Mouse (Mus musculus) layer of hippocampus, adult 11-12 months (tissue): ENCODE data around the gene Plxna4.

Source experiments
- DNase-seq: peaks from one replicate; pipeline ENCODE4 v3.0.0; 2022; ENCODE audit warnings: low spot score

Gene Plxna4

DNA sequence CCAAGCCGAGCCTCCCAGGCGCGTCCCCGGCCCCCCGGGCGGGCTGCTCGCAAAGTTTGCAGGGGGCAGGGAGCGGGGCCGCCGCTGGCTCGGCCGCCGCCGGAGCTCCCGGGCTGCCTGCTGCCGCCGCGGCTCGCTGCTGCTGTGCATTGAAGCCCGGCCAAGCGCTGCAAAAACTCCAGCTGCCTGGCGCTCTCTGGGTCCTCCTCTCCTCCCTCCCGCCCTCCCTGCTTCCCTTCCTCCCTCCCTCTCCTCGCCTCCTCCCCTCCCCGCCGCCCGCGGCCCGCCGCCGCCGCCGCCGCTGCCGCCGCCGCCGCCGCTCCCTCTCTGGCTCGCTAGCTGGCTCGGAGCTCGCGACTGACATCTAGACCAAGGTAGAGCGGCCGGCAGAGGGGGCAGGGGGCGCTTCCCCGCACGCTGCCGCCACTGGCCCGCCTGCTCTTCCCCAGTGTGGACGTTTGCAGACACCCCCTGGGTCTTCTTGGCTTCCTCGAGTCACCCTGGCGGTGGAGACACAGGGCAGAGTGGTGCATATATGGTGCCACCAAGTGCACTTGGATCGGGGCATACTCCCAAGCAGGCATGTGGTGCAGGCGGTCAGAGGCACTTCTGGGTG, at the start of gene Plxna4:
Plxna4 (minus strand) TSS at position 137 of the 616 bp plus-strand sequence.
- DNase-seq = peak; percentile 78

DNA sequence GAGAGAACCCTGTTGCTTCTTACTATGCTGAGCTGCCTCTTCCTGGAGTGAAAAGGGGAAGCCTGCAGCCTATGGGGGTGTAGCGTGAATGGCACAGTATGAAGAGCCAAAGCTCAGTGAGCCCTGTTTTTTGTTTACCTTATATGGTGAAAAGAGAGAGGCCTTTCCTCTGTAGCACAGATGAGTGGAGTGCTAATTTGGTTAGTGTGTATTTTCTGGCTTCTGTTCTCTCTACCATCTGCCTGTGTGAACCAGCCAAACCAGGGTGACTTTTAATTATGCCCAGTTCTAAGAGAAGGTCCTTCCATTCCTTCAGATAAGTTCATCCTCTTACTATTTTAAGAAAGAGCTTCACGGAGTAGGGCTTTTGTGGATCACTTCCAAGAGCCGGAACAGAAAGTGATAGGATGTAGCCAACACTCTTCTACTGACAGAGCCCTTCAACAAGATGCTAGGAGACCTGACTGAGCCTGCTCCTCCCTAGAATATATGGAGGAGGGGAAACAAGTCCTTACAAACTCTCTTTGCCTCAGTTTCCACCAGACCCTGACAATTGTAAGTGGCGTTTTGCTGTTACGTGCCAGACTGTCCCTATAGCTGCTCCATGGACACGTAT, 49.7 kb upstream of the Plxna4 start:
- peak; percentile 17 for DNase-seq

- DNase-seq = no peak
Observed at GRCm38 (mm10) chr6:32610712-32611111, 22.7 kb upstream of the Plxna4 start.

GRCm38 (mm10) chr6:32606787-32607186, 18.8 kb upstream of the Plxna4 start:
- no peak for DNase-seq

GRCm38 (mm10) chr6:32605581-32605980, 17.6 kb upstream of the Plxna4 start:
- DNase-seq = no peak

- no peak for DNase-seq
Observed at GRCm38 (mm10) chr6:32604901-32605300, 16.9 kb upstream of the Plxna4 start.

GRCm38 (mm10) chr6:32602130-32602529, 14.1 kb upstream of the Plxna4 start:
- DNase-seq = no peak

DNA sequence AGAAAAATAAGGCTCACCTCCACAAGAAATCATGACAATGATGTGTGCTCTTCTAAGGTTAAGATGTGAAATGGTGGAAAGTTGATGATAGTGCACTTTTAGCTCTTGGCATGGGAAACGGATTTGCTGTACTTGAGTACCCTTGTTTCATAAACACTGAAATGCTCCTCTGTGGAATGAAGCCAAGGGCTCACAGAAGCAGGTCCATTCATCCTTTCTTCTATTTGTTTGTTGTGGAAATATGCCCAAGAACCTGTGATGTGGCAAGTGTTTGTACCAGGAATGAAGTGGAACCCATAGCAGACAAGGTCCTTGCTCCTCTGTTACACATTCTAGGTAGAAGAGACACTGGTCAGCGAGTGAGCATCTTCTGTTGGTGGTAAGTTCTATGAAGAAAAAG, 13.3 kb upstream of the Plxna4 start:
- DNase-seq = no peak

- no peak for DNase-seq
Observed at GRCm38 (mm10) chr6:32595591-32595990, 7.6 kb upstream of the Plxna4 start.

DNA sequence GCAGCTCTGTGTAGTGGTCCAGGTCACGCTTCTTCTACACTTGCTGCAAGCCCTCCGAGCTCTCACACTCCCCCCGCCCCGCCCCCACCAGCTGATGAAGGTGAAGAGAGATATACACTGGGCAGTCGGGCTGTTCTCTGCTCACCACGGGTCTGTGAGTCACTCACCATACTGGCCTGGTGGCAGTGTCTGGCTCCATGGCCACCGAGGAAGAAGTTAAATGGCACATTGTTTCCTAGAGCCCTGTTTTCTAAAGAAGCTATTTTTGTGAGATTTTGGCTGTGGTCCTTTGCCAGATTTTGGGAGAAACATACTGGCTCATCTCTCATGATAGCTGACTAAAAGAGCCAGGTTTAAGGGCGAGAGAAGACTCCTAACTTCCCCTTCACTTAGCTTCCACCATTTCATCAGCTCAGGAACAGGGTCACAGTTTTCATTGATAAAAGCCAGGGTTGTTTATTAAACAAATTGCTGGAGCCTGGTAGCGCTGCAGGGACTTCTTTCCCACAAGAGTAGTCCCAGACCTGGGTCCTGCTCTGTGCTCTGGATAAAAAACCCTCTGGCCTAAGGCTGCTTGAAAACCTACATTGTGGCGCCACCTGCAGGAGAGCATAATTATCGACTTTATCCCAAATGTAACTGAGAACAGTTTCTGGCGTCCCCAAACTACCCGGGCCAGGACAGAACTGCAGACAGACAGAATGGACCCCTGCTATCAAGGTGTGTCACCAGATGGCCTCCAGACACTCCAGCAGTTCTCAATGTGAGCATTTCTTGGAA, 3.2 kb upstream of the Plxna4 start:
- DNase-seq = peak; percentile 88

DNA sequence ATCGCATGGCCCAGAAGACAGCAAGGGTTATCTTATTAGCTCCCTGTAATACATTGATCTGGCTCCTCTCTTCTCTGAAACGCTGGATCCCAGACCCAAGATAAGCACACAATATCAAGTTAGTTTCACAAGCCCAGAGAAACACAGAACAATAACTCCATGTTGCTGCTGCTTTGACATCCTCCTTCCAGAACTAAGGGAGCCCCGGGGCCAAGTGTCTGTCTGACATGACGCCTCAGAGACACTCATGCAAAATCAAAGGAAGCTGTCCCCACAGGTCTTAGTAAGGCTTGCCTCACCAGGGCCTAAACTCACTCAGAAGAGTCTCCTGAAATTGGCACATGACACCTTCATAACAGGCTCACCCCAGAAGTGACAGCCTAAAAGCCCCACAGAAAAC, 1.6 kb upstream of the Plxna4 start:
- no peak for DNase-seq

DNA sequence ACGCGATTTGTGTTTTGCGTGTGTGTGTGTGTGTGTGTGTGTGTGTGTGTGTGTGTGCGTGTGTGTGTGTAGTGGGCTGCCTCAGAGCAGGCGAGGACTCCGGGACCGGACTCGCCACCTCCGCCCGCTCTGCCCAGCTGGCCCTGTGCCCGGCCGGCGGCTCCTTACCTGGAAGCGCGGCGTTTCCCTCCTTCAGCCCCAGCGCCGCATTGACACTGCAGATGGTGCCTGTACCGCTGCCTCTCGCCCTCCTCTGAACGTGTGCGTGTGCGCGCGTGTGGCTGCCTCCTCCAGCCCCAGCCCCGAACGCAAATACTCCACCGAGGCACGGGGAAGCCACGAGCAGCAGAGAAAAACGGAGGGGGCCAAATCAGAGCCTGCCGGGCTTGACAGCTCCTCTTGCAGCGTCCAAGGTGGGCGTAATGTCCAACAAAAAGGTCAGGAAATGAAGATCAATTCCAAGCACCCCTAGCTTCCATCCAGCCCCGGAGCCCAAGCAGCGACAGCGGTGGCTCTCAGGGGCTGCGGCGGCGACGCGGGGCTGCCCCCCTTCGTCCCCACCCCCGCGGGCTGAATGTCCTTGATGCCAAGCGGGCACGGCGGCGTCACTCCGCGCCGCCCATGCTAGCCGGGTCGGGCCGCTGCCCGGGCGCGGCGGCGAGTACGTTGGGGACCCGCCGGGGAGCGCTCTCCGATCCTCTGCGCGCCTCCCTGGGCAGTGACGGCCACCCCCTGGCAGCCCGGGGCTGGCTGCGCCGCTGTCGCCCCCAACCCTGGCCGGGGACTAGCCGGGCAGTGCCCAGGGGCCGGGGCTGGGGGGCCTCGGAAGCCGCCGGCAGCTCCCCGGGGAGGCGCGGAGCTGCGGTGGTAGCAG, 619 bp downstream of the Plxna4 start:
- DNase-seq = peak; percentile 70

- DNase-seq = no peak
Observed at GRCm38 (mm10) chr6:32586821-32587135, 1.2 kb downstream of the Plxna4 start.

DNA sequence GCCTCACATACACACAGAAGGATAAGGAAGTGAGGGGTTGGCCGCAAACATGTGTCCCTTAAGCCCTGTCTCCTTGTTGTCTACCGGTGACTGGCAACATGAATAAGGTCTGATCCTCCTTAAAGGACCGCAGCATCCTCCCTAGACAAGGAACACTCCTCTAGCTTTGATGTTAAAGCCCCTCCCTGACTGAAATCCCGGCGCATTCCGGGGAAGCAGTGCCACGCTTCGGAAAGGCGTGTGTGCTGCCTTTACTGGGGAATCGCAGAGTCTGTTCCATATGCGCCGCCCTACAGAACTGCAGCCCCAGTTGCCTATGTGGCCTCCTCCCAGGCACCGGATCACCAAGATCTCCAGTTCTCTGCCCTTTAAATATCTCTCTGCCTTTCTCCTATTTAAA, 1.6 kb downstream of the Plxna4 start:
- peak; percentile 60 for DNase-seq

DNA sequence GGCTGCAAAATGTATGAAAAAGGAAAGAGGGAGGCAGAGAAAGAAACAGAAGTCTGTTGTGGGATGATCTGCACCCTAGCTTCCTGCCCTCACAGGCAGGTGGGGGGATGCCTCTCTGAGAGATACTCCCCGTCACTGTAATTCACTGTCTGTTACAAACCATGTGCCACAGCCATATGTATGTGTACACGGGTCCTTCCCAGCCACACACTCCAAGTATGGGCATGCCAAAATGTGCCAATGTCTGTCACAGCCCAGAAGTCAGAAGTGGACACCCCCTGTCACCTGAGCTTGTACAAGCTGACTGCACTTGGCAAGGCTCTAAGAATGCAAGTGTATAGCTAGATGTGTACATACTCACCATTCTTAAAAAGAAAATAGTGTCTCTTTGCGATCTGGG, 2.8 kb downstream of the Plxna4 start:
- peak; percentile 35 for DNase-seq

- DNase-seq = no peak
Observed at GRCm38 (mm10) chr6:32584243-32584880, 3.6 kb downstream of the Plxna4 start.

DNA sequence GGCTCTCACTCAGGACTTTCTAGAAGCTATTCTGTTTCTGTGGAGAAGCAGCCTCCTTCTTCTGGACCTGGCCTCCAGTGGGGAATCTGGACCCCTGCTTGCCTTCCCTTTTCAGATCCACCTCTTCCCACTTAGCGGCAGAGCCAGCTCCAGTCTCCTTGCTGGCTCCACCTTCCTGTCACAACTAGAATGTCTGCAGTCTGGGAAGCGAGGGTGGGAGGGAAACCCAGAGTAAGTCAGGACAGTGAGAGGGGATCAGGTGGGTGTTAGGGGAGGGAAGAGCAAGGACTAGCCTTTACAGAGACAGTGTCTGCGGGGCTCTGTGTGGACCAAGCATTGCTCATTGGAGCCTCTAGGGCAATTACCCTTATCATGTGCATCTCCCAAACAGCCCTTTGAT, 4.4 kb downstream of the Plxna4 start:
- DNase-seq = no peak

GRCm38 (mm10) chr6:32571485-32571884, 16.5 kb downstream of the Plxna4 start:
- DNase-seq = no peak

DNA sequence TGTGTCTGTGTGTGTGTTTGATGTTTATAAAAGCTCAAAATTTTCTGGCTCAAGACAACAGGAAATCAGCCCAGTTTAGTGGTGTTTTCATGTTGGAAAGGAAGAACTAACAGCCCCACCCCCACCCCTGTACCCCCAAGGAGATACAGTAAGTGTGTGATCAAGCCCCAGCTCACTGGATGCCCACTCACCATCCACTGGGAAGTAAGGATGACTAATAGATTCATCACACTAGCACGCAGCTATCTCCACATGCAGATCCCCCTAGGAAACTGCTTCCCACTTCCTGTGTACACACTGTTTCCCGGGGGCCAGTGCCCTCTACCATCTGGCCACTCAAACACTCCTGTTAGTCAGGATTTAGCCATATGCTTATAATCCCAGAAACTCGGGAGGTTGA, 17.5 kb downstream of the Plxna4 start:
- DNase-seq = no peak

DNA sequence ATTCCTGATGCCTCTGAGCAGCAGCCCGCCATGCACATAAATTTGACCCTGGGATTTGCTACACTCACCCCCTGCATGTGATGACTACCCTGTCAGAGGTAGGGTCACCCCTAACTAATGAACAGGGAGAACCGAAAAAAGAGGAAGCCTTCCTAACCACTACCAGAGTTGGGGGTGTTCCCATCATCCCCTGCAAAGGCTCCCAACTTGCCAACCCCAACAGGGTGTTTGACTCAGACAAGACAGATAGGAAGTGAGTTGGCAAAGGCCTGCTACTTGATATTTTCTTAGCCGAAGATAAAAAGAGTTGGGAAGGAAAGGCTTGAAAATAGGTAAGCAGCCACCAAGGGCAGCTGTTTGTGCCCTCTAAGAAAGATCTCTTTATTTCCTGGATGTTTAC, 18.1 kb downstream of the Plxna4 start:
- DNase-seq = no peak

DNA sequence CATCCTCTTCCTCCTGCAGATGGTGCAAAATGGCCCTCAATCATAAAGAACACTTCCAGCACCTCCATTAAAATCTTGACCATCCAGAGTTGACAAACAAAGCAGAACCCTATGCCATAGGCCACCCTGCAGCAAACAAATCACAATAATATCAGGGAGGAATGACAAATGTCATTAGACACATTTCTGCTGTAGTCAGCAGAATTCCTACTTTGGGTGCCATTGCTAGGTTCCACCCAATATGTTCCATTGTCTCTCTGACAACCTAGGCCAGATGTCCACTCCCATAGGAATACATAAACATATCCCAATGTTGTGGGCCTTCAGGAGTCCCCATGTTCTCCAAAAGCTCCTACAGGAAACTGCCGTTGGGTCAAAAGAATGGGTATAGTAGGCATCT, 41.1 kb downstream of the Plxna4 start:
- DNase-seq = no peak

DNA sequence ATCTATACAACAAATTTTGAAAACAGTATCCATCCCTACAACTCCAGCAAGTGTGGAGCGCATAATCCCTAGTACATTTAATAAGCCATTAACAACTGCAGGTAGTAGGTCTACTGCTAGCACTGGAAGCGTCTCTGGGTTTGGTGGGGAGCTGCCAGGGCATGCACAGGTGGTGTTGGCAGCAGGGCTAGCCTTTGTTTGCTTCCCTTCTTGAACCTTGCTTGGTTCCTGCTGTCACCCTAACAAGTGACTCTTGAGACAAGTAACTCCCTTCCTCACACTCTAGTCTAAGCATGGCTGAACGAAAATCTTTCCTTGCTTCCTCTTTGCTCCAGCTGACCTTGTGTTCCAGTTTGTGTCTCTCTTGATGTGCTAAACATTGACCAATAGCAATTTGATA, 44.0 kb downstream of the Plxna4 start:
- no peak for DNase-seq
